Mouse (Mus musculus): ENCODE results near the gene Psmd5. TPM values are rescaled to one million over a fixed set of nuclear protein-coding genes. Genes with fewer than 3 reads are reported as not detected.

Psmd5 gene
- polyA plus RNA-seq, 1 experiment from 2014 or later: 68.0 TPM

DNA sequence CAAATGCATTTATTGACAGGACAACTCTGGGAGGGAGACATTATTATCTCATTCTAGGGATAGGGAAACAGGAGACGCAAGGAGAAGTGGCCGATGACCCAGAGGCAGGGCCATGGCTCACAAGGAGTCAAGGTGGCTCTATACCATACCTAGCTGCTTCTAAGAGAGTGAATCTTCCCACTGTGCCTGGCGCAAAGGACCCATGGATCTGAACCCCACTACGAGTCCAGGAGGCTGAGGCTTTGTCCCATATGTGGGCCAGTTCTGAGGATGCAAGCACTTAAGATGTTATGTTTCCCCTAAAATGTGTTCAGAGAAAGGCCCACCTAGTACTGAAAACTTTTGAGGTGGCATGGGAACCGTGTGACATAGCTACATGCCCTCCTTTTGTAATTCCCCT is 37.1 kb upstream of the Psmd5 start:
- Histone ChIP-seq H3K4me1 (ENCODE audit: control insufficient read depth, insufficient read depth, low read length) (peaks cover 8% of the 10 kb centered on the region), H3K27me3 (ENCODE audit: control insufficient read depth, insufficient read depth, low read length) (peaks cover 19% of the 10 kb centered on the region), H3K4me3 (ENCODE audit: low read depth, low read length) (no peak overlapping the region), H3K27ac (ENCODE audit: low read depth, low read length) (no peak overlapping the region), H3K4me2 (no peak overlapping the region), H3K9me3 (replicated peaks; ENCODE audit: control insufficient read depth, low read length) (no peaks in the 10 kb centered on the region), H3K9ac (ENCODE audit: low read depth, low read length) (no peak overlapping the region), H3K36me3 (ENCODE audit: control insufficient read depth, insufficient read depth, low read length) (no peaks in the 10 kb centered on the region)
- WGBS (ENCODE audit: insufficient replicate concordance): 73% methylated on average over 5 of the region's 5 CpGs
- ATAC-seq (replicated peaks; ENCODE audit: insufficient number of reproducible peaks, low FRiP score, low TSS enrichment): no peak

DNA sequence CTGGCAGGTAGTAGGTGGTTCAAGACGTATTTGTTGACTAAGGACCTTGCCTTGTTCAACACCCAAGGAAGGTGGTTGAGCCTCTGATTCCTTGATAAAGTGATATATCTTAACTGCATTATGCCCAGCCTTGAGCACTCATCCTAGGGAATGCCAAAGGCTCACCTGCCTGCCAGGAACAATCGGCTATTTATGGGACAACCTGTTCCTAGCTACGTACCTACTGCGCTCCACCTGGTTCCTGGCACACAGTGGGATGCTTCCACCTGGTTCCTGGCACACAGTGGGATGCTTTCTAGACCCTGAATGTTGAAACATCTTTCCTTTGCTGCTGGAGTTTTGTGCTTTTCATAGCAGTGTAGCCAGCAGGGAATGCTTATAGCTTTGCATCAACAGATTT is 35.0 kb upstream of the Psmd5 start:
- no peak overlapping the region for H3K4me2 ChIP-seq
- no peak overlapping the region for H3K9ac ChIP-seq (ENCODE audit: low read depth, low read length)
- peaks cover 6% of the 10 kb centered on the region for H3K4me1 ChIP-seq (ENCODE audit: control insufficient read depth, insufficient read depth, low read length)
- H3K4me3 ChIP-seq (ENCODE audit: low read depth, low read length): no peak overlapping the region
- no peak overlapping the region for H3K27ac ChIP-seq (ENCODE audit: low read depth, low read length)
- H3K36me3 ChIP-seq (ENCODE audit: control insufficient read depth, insufficient read depth, low read length): no peaks in the 10 kb centered on the region
- H3K27me3 ChIP-seq (ENCODE audit: control insufficient read depth, insufficient read depth, low read length): peaks cover 19% of the 10 kb centered on the region
- no peaks in the 10 kb centered on the region for H3K9me3 ChIP-seq (replicated peaks; ENCODE audit: control insufficient read depth, low read length)
- WGBS (ENCODE audit: insufficient replicate concordance): 81% methylated on average over 4 of the region's 4 CpGs
- no peak for ATAC-seq (replicated peaks; ENCODE audit: insufficient number of reproducible peaks, low FRiP score, low TSS enrichment)

DNA sequence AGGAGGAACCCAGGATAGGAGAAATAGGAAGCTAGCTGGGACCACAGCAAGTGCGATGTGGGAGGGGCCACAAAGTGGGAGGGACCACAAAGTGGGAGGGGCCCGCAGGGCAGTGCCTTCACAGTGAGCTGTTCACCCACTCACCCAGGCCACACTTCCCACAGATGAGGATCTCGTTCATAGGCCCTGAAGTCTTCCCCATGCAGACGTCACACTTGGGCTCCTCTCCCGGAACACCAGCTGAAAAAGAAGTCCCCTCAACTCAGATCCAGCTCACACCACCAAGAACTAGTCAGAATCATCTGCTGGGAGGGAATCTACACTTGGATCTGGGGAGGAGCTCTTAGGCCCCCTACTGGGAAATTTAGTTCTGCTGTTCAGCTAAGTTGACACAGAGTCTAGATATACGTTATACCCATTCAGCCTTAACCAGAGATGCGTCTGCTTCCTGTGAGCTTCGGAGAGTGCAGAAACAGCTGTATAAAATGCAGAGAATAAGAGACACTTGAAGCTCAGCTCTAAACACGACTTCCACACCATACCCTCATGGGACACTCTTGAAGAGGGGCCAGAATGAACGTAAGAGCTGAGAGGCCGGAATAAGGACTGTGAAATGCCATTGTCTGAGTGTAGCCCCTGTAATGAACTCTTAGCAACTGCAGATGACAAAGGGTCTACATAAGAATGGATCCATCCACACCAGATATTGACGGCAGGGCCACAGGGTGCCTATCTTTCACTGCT is 32.3 kb upstream of the Psmd5 start:
- no peak overlapping the region for H3K9ac ChIP-seq (ENCODE audit: low read depth, low read length)
- no peak overlapping the region for H3K4me3 ChIP-seq (ENCODE audit: low read depth, low read length)
- no peaks in the 10 kb centered on the region for H3K36me3 ChIP-seq (ENCODE audit: control insufficient read depth, insufficient read depth, low read length)
- no peak overlapping the region for H3K27ac ChIP-seq (ENCODE audit: low read depth, low read length)
- H3K9me3 ChIP-seq (replicated peaks; ENCODE audit: control insufficient read depth, low read length): no peaks in the 10 kb centered on the region
- H3K27me3 ChIP-seq (ENCODE audit: control insufficient read depth, insufficient read depth, low read length): peaks cover 10% of the 10 kb centered on the region
- H3K4me2 ChIP-seq: no peak overlapping the region
- ATAC-seq (replicated peaks; ENCODE audit: insufficient number of reproducible peaks, low FRiP score, low TSS enrichment): no peak
- 54% methylated on average over 12 of the region's 12 CpGs for WGBS (ENCODE audit: insufficient replicate concordance)
- 0 out of 2 replicates have a peak, but pooled peaks cover 4% of the 10 kb centered on the region for H3K4me1 ChIP-seq (ENCODE audit: control insufficient read depth, insufficient read depth, low read length)

DNA sequence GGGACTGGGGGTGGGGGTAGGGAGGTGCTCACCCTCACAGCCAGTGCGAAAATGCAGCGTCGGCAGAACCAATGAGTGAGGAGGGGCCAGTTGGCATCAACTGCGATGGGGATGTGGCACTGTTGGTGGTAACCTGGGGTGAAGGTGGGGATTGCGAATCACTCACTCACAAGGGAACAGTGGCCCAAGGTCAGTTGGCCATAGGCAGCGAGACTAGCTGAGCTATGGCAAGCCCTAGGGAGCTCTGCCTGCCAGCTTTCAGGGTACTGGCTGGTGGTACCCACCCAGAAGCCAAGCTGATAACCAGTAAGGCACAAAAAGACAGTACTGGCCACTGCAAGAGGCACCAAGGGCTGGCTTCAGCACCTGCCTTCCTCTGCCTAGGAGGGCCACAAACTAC is 31.7 kb upstream of the Psmd5 start:
- 0 out of 2 replicates have a peak, but pooled peaks cover 4% of the 10 kb centered on the region for H3K4me1 ChIP-seq (ENCODE audit: control insufficient read depth, insufficient read depth, low read length)

DNA sequence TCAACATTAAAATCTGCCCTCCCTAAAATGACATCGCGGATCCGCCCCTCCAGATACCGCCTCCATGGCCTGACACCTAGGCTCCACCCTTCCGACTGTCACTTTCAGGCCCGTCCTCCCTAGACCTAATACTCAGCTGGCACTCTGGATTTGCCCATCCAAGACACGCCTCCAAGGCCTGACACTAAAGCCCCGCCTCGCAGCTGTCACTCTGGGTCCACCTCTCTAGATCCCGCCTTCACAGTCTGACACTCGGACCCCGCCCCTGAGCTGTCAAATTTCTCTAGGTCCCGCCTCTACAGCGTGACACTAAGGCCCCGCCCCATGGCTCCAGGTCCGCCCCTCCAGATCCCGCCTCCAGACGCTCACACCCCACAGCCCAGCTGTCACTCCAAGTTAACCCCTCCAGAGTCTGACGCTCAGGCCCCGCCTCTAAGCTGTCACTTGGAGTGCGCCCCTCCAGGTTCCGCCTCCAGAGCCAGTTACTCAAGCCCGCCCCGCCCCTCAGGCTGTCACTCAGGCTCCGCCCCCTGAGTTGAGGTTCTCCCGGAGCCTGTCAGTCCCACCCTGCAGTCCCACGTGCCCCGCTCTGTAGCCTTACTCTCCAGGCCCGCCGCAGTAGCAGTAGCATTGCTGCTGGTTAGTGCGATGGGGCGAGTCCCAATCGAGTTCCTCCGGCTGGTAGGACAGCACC is 30.2 kb upstream of the Psmd5 start:
- Histone ChIP-seq H3K4me2 (peak overlapping the region; percentile 68), H3K27ac (ENCODE audit: low read depth, low read length) (0 out of 2 replicates have a peak overlapping the region, but pooled peaks have one; percentile 30), H3K4me3 (ENCODE audit: low read depth, low read length) (peak overlapping the region; percentile 16), H3K27me3 (ENCODE audit: control insufficient read depth, insufficient read depth, low read length) (no peaks in the 10 kb centered on the region), H3K9ac (ENCODE audit: low read depth, low read length) (no peak overlapping the region), H3K36me3 (ENCODE audit: control insufficient read depth, insufficient read depth, low read length) (no peaks in the 10 kb centered on the region), H3K9me3 (replicated peaks; ENCODE audit: control insufficient read depth, low read length) (no peaks in the 10 kb centered on the region), H3K4me1 (ENCODE audit: control insufficient read depth, insufficient read depth, low read length) (0 out of 2 replicates have a peak, but pooled peaks cover 4% of the 10 kb centered on the region)
- WGBS (ENCODE audit: insufficient replicate concordance): under 1% methylated on average over 34 of the region's 34 CpGs
- peak; percentile 98 for ATAC-seq (replicated peaks; ENCODE audit: insufficient number of reproducible peaks, low FRiP score, low TSS enrichment)

More for the DNA sequence above, 31.7 kb upstream of the Psmd5 start:
- Histone ChIP-seq H3K36me3 (ENCODE audit: control insufficient read depth, insufficient read depth, low read length) (no peaks in the 10 kb centered on the region), H3K4me2 (no peak overlapping the region), H3K9me3 (replicated peaks; ENCODE audit: control insufficient read depth, low read length) (no peaks in the 10 kb centered on the region), H3K4me3 (ENCODE audit: low read depth, low read length) (no peak overlapping the region), H3K27me3 (ENCODE audit: control insufficient read depth, insufficient read depth, low read length) (peaks cover 7% of the 10 kb centered on the region; the same call in 1 of the 2 replicates), H3K9ac (ENCODE audit: low read depth, low read length) (no peak overlapping the region), H3K27ac (ENCODE audit: low read depth, low read length) (no peak overlapping the region)
- WGBS (ENCODE audit: insufficient replicate concordance): 46% methylated on average over 6 of the region's 6 CpGs
- ATAC-seq (replicated peaks; ENCODE audit: insufficient number of reproducible peaks, low FRiP score, low TSS enrichment): no peak

DNA sequence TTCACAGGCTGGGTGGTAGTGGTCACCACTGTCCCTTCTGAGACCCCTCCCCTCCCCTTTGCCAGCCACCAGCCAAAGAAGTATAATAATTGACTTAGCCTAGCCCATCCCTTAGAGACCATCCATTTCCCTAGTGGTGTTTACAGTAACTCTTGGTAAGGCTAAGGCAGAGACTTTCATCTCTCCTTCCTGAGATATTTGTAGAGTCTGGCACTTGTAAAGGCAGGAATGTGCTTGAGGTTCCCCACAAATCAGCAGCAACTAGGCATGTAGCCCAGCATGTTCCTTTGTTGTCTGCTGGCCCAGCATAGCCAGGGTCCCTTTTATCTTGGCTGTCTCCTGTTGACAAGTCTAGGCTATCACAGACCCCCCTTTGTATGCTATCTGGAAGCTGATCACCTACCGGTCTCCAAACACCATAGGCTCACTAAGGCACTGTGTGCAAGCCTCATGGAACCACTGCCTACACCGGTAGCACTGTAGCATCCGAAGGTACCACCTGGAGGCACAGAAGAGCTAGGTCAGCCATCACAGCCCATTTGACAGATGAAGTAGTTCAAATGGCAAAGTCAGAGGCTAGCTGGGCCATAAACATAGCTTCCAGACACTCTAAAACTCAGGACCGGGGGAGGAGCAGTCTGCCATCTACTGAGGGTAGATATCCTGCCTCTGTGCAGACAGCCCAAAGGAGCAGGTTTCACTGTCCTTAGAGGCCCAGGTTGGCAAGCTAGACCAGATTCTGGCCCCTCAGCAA is 29.1 kb upstream of the Psmd5 start:
- WGBS (ENCODE audit: insufficient replicate concordance): 52% methylated on average over 4 of the region's 4 CpGs
- Histone ChIP-seq H3K4me1 (ENCODE audit: control insufficient read depth, insufficient read depth, low read length) (0 out of 2 replicates have a peak, but pooled peaks cover 4% of the 10 kb centered on the region), H3K4me2 (peak overlapping the region; percentile 6; the same call in 1 of the 2 replicates), H3K9ac (ENCODE audit: low read depth, low read length) (no peak overlapping the region), H3K27ac (ENCODE audit: low read depth, low read length) (no peak overlapping the region), H3K4me3 (ENCODE audit: low read depth, low read length) (no peak overlapping the region), H3K36me3 (ENCODE audit: control insufficient read depth, insufficient read depth, low read length) (no peaks in the 10 kb centered on the region), H3K9me3 (replicated peaks; ENCODE audit: control insufficient read depth, low read length) (no peaks in the 10 kb centered on the region), H3K27me3 (ENCODE audit: control insufficient read depth, insufficient read depth, low read length) (no peaks in the 10 kb centered on the region)
- no peak for ATAC-seq (replicated peaks; ENCODE audit: insufficient number of reproducible peaks, low FRiP score, low TSS enrichment)

DNA sequence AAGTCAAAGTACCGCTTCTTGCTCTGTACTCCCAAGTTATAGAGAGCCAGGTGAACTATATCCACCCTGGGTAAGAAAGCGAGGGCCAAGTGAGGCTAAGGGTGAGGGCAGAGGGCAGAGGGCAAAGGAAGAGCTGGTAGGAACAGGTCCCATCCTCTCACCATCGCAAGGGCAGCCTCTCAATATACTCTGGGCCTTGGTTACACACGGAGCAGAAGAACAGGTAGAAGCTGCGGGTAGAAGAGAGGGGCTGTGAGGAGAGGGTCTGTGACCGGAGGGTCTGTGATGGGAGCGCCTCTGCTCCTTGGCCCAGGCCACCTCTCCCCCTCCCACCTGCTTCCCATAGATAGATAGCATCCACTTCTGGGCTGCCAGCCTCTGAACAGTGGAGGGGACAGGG is 28.4 kb upstream of the Psmd5 start:
- no peak overlapping the region for H3K4me2 ChIP-seq
- H3K9me3 ChIP-seq (replicated peaks; ENCODE audit: control insufficient read depth, low read length): no peaks in the 10 kb centered on the region
- no peaks in the 10 kb centered on the region for H3K27me3 ChIP-seq (ENCODE audit: control insufficient read depth, insufficient read depth, low read length)
- no peak overlapping the region for H3K9ac ChIP-seq (ENCODE audit: low read depth, low read length)
- no peak overlapping the region for H3K4me3 ChIP-seq (ENCODE audit: low read depth, low read length)
- H3K36me3 ChIP-seq (ENCODE audit: control insufficient read depth, insufficient read depth, low read length): no peaks in the 10 kb centered on the region
- no peak for ATAC-seq (replicated peaks; ENCODE audit: insufficient number of reproducible peaks, low FRiP score, low TSS enrichment)
- WGBS (ENCODE audit: insufficient replicate concordance): 83% methylated on average over 7 of the region's 7 CpGs
- H3K4me1 ChIP-seq (ENCODE audit: control insufficient read depth, insufficient read depth, low read length): 0 out of 2 replicates have a peak, but pooled peaks cover 4% of the 10 kb centered on the region
- H3K27ac ChIP-seq (ENCODE audit: low read depth, low read length): no peak overlapping the region

DNA sequence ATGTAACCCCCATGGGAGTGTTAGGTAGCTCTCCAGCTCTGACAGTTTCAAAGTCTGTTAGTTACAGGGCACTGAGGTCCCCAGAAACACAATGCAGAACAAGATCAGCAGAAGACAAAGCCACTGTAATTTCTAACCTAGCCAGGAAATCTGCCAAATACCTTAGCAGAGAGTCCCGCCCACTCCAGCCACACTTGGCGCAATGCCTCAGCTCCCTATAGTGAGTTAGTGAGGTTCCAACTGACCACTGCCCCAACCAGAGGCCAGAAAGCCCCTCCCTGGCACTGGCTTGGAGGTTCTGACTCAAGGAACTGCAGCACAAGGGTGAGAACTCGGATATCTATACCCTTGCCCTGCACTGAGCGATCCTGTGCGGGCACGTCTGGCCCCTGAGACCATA is 28.0 kb upstream of the Psmd5 start:
- H3K9me3 ChIP-seq (replicated peaks; ENCODE audit: control insufficient read depth, low read length): no peaks in the 10 kb centered on the region
- no peak overlapping the region for H3K27ac ChIP-seq (ENCODE audit: low read depth, low read length)
- no peak overlapping the region for H3K4me3 ChIP-seq (ENCODE audit: low read depth, low read length)
- ATAC-seq (replicated peaks; ENCODE audit: insufficient number of reproducible peaks, low FRiP score, low TSS enrichment): no peak
- H3K9ac ChIP-seq (ENCODE audit: low read depth, low read length): no peak overlapping the region
- WGBS (ENCODE audit: insufficient replicate concordance): 82% methylated on average over 6 of the region's 6 CpGs
- no peak overlapping the region for H3K4me2 ChIP-seq
- H3K4me1 ChIP-seq (ENCODE audit: control insufficient read depth, insufficient read depth, low read length): 0 out of 2 replicates have a peak, but pooled peaks cover 4% of the 10 kb centered on the region
- H3K27me3 ChIP-seq (ENCODE audit: control insufficient read depth, insufficient read depth, low read length): no peaks in the 10 kb centered on the region
- no peaks in the 10 kb centered on the region for H3K36me3 ChIP-seq (ENCODE audit: control insufficient read depth, insufficient read depth, low read length)

Data from heart, embryonic 11.5 days (tissue).